Mouse (Mus musculus) CD4-positive, CD25-positive, alpha-beta regulatory T cell, adult 4 months (primary cell): ENCODE data around the gene Dgat2. TPM values are rescaled to one million over a fixed set of nuclear protein-coding genes. Genes with fewer than 3 reads are reported as not detected.

ENCODE experiments used
- ATAC-seq: one replicate; pipeline ENCODE4 v1.8.0; 2017
- polyA plus RNA-seq, 2 experiments: library from polyadenylated mRNA; unstranded; fragments of 100-300 nt; shearing (Covaris generic); gene quantifications; one replicate each; pipeline ENCODE4 v1.2.1; 2017

The Dgat2 gene
- polyA plus RNA-seq, 2 experiments from 2014 or later: 3.1 to 4.4 TPM

- peak; percentile 21 for ATAC-seq
Observed at GRCm38 (mm10) chr7:99191411-99191810, 8.9 kb upstream of the Dgat2 start.

GRCm38 (mm10) chr7:99189885-99190284 lies 7.4 kb upstream of the Dgat2 start:
- peak; percentile 95 for ATAC-seq

GRCm38 (mm10) chr7:99188630-99189029 lies 6.1 kb upstream of the Dgat2 start:
- no peak for ATAC-seq

DNA sequence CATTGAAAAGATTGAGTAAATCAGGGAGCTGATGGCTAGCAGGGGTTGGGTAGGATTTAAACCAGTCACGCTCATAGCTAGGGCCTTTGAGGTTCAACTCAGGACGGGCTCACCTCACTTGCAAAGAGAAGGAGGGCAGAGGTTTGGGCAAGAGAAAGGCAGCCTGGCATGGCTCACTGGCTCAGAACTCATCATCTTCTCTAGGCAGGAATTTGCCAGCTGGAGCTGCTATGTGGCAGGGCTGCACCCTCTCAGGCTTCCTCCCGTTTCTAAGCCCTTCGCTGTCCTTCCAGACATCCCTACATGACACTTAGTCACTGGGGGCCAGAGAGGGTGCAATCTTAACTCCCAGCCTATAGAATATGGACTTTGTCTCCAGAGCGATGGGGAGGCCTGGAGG lies 4.9 kb upstream of the Dgat2 start:
- ATAC-seq: no peak

GRCm38 (mm10) chr7:99185405-99185804 lies 2.9 kb upstream of the Dgat2 start:
- no peak for ATAC-seq

DNA sequence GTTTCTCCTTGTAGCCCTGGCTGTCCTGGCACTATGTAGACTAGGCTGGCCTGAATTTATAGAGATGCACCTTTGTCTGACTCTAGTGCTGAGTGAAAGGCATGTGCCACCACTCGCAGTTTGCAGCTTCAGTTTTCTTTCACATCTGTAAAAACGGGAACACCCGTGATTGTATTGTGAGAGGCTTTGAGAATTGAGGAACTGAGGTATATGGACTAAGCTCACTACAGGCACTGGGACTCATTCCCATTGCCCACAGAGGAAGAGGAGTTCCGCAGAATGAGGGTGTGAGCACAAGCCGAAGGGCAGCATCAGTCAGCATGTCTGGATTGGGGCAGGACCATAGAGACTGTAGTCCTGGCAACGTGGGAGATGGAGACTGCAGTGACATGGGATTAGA lies 1.2 kb upstream of the Dgat2 start:
- no peak for ATAC-seq

GRCm38 (mm10) chr7:99181619-99182431 lies 694 bp downstream of the Dgat2 start:
- ATAC-seq: no peak

GRCm38 (mm10) chr7:99180162-99180561 lies 2.4 kb downstream of the Dgat2 start:
- no peak for ATAC-seq

- ATAC-seq: no peak
Observed at GRCm38 (mm10) chr7:99179271-99179670, 3.2 kb downstream of the Dgat2 start.

DNA sequence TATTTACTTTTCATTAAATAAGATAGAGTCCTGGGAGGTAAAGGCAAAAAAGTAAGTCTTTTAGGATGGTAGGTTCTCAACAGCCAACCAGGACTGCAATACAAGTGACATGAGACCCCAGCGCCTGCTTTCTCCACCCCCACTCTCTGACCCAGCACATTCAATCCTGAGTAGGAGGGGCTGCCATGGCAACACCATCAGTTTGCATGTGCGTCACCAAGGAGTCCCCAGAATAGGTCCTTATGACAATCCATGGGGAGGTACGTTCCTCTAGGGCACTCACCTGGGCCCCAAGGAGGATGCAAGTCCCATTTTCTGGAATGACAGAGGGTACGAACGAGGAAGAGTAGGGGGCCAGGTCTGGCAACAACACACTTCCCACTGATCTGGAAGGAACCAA lies 5.1 kb downstream of the Dgat2 start:
- no peak for ATAC-seq

- no peak for ATAC-seq
Observed at GRCm38 (mm10) chr7:99175666-99176065, 6.9 kb downstream of the Dgat2 start.

DNA sequence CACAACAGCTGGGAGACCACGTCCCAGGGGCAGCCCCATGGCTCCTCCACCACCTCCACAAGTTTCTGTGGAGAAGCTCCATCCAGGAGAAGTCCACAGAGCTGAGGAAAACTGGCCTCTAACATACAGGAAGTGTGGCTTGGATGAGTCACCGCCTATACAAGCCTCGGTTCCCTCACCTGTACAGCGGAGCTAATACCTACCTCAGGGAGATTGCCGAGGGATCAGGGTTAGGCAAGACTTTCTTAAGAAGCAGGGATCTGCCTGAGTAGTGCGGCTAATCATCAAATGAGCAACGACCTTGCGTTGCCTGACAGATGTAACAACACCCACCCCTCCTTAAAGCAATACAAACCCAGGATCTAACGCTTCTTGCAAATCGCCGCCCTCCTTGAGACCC lies 7.4 kb downstream of the Dgat2 start:
- no peak for ATAC-seq

- ATAC-seq: no peak
Observed at GRCm38 (mm10) chr7:99174006-99174405, 8.5 kb downstream of the Dgat2 start.

DNA sequence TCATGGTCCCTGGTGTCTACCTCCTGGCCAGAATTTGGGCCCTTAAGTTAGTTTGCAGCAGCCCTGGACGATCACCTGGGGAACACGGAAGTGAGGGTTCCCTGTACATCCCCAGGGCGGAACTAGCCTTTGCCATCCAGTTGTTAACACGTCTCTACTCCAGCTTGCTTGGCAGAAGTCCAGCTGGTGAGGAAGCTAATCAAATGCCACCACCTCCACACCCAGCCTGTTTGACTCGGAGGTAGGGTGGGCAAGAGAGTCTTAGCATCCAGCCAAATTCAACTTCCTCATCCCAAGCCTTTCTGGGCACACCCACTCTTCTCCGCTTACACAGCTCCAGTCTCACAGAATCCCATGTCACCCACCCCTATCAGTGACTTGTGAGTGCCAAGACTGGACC lies 9.6 kb downstream of the Dgat2 start:
- ATAC-seq: no peak

GRCm38 (mm10) chr7:99171730-99172463 lies 10.6 kb downstream of the Dgat2 start:
- ATAC-seq: no peak

DNA sequence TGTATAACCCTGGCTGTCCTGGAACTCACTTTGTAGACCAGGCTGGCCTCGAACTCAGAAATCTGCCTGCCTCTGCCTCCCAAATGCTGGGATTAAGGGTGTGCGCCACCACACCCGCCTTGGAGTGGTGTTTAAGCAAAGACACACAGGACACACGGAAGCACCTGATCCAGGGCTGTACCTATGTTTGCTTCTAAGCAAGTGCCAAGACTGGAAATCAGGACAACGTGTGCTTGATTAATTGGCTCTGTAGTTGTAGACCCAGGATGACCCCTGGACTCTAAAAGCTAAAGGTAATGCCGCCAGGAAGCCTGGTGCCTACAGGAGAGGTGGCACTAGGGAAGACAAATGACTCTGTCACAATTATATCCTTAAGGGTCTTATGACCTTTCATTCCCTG lies 12.0 kb downstream of the Dgat2 start:
- ATAC-seq: no peak

- no peak for ATAC-seq
Observed at GRCm38 (mm10) chr7:99169717-99170403, 12.7 kb downstream of the Dgat2 start.

DNA sequence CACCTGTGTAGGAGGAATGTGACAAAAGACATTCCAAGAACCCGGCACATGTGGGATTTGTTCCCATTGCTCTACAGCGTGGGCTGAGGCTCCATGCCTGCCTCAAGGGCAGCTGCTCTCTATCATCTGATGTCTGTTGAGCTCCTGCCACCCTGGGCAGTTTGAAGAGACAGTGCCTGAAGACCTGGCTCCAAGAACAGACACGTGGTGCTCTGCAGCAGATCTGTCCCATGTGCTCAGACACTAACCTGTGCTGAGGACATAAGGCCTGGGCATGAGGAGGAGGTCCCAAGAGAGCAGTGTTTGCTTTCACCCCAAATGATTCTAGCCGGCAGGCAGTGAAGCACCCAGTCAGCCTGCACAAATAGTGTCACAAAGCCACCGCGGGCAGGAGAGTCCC lies 13.8 kb downstream of the Dgat2 start:
- ATAC-seq: no peak

DNA sequence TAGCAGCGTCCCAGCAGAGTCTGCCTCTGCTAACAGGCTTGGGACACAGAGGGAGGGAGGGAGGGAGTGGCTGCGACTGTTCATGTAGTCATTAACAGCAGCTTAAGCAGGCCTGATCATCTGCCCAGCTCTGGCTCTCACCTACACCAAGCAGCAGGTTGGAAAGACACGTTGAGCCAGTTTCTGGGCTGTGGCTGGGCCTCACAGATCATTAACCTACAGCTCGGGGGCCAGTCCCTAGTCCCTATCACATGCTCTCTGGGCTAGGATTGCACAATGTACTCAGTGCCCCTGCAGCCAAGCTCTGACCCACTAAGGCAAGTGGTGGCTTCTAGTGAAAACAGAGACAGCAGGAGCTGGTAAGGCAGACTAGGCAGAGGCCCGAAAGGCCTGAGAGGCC lies 14.6 kb downstream of the Dgat2 start:
- ATAC-seq: no peak

- ATAC-seq: no peak
Observed at GRCm38 (mm10) chr7:99166159-99166558, 16.4 kb downstream of the Dgat2 start.

GRCm38 (mm10) chr7:99164873-99165410 lies 17.6 kb downstream of the Dgat2 start:
- ATAC-seq: no peak

DNA sequence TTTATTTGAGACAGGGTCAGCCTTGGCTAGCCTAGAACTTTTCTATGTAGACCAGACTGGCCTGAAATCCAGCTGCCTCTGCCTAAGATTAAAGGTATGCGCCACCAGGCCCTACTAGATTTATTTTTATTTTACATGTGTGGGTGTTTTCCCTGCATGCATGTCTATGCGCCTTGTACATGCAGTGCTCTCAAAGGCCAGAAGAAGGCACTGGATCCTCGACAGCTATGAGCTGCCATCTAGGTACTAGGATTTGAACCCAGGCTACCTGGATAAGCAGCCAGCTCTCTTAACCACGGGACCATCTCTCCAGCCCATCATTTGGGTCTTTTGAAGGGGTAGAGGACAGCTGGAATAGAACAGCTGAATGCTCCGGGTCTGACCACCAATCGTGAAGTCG lies 20.1 kb downstream of the Dgat2 start:
- ATAC-seq: no peak

- ATAC-seq: no peak
Observed at GRCm38 (mm10) chr7:99161961-99162360, 20.6 kb downstream of the Dgat2 start.
